Mouse (Mus musculus): Measurements from ENCODE around the gene Gabarapl2.
"Not testable (repeated sequence)": the region's sequence is repeated elsewhere in the genome, so short reads cannot be mapped to it uniquely, and the experiment has no call there.

Gabarapl2 gene

DNA sequence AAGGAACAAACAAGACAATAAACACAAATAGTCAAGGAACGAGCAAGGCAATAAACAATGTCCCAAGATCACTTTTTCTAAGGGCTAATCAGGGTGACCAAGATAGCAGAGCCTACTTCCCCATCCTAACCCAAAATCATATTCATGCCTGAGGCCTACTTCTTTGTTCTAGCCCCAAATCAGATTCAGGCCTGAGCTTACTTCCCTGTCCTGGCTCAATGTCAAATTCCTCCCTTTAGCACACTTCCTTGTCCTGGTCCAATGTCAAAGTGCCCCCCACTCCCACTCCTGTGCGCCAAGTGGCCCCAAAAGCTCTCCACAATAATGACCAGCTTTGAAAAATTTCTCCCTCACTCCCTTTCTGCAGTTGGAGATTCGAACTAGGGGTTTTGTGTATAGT, 3.3 kb upstream of the Gabarapl2 start:
- no peak for DNase-seq

- not testable (repeated sequence) for DNase-seq
Measured at GRCm38 (mm10) chr8:111938076-111938985, 2.2 kb upstream of the Gabarapl2 start.

- DNase-seq: peak; percentile 26
Measured at GRCm38 (mm10) chr8:111939516-111940142, 874 bp upstream of the Gabarapl2 start.

DNA sequence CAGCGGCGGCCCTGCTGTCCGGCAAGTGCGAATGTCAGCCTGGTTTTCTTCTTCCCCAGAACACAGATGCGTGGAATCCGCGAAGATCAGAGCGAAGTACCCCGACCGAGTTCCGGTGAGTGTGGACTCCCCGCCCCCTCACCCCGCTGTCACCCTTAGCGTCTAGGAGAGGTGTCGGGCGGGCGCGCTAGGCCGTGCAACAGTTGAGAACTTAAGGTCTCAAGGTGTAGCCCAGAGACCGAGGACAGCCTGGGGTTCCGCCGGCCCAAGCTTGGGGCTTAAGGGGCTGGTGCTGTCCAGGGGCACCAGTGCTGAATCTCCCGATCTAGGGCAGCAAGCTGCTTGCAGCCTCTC, 575 bp downstream of the Gabarapl2 start:
- DNase-seq: peak; percentile 54

DNA sequence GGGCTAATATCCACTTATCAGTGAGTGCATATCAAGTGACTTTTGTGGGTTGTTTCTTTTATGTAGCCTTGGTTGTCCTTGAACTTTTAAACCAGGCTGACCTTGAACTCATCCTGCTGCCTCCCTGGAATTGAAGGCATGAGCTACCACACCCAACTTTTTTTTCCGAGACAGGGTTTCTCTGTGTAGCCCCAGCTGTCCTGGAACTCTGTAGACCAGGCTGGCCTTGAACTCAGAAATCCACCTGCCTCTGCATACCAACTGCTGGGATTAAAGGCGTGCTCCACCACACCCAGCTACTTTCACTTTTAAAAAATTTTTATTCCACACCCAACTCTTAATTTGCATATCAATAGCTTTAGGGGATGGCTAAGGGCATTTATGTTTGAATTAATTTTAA, 3.0 kb downstream of the Gabarapl2 start:
- no peak for DNase-seq

DNA sequence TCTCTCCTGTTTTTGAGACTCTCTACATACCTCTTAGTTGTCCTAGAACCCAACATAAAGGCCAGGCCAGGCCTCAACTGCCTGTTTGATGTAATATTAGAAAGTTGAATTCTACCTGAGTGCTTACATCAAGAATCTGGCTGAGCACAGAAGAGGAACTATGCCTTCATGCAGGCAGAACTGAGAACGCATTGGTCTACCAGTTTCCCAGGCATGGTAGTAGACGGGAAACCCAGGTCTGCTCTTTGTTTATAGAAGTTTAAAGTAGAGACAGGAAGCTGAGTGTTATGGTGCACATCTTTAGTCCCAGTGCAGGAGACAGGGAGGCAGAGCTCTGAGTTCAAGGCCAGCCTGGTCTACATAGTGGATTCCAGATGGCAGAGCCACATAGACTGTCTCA, 6.6 kb downstream of the Gabarapl2 start:
- no peak for DNase-seq

GRCm38 (mm10) chr8:111947954-111948353, 7.5 kb downstream of the Gabarapl2 start:
- DNase-seq: no peak

- no peak for DNase-seq
Measured at GRCm38 (mm10) chr8:111950846-111951245, 10.3 kb downstream of the Gabarapl2 start.

DNA sequence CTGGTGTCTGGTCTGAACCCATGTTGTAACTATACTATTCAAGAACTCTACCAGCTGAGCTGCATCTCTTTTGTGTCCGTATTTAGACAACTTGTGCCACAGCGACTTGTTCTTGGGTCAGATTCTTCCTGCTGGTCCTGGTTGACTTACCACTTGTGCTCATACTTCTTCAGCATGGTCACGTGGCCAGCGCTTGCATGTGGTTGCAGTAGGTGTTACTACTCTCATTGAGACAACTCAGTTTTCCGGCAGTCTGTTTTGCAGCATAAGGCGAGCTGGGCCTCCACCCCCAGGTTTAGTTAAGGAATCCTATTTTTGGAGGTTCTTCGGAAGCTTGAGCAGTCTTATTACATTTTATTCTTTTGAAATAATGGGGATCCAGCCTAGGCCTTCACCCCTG, 10.8 kb downstream of the Gabarapl2 start:
- DNase-seq: no peak

- DNase-seq: no peak
Measured at GRCm38 (mm10) chr8:111951936-111952335, 11.4 kb downstream of the Gabarapl2 start.

GRCm38 (mm10) chr8:111954844-111955594, 14.5 kb downstream of the Gabarapl2 start:
- no peak for DNase-seq

GRCm38 (mm10) chr8:111955879-111956278, 15.4 kb downstream of the Gabarapl2 start:
- no peak for DNase-seq

DNA sequence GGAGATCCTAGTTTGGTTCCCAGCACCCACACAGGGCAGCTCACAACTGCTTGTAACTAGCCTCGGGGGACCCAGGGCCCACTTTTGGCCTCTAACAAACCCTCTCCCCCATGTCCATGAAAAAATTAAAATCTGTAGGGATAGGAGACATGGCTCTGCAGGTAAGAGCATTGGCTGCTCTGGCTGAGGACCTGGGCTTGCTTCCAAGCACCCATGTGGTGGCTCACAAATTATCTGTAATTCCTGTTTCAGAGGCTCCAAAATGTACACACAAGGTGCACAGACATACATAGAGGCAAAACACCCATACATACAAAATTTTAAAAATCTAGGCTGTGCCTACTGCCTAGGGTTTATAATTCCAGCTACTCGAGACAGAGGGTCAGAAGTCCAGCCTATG, 16.7 kb downstream of the Gabarapl2 start:
- DNase-seq: no peak

DNA sequence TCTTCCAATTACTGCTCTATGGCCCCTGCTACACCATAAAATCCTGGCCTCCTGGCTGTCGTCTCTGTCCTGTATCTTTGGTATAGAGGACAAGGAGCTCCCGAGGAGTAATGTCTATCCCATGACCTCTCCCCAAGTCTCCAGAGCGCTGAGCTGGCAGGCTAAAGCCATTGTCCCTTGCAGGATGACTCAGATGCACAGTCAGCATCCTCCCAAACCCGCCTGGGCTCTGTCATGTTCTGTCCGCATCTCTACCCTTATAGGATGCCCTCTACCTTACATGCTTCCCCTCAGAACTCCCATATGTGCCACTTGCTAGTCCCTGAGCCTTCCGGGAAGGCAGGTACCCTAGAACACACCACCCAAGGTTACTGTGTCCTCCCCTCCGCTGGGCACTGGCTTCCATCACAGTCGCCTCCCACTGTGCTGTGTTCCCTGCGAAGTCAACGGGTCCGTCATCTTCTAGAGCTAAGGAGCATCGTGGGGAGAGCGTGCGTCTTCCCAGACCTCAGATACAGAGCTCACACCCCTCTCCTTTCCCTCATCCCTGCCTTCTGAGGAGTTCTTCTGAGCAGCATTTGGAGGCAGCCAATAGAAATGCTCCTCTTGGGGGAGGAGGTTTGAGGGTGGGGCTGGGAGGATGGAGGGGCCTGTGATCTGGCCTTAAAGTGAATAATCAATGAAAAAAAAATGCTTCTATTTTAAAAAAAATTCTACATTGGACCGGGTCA, 20.3 kb downstream of the Gabarapl2 start:
- no peak for DNase-seq

- DNase-seq: no peak
Measured at GRCm38 (mm10) chr8:111961330-111961729, 20.8 kb downstream of the Gabarapl2 start.

DNA sequence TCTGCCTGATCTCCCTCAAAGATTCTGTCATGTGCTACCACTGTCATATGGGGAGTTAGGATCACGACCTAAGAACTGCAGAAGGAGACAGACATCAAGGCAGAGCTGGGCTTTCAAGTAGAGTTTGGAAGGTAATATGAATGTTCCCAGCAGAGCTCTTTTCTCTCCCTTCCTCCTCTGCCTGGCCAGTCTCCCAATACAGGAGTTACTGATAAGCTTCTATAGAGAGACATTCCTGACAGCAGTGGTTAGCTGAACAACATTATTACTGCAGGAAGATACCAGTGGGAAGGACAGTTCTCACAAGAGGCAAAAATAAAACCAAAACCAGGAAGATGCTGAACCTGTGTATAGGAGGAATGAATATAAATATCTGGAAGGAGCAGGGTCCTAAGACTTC, 22.1 kb downstream of the Gabarapl2 start:
- DNase-seq: no peak

- no peak for DNase-seq
Measured at GRCm38 (mm10) chr8:111963091-111963490, 22.6 kb downstream of the Gabarapl2 start.

- DNase-seq: no peak
Measured at GRCm38 (mm10) chr8:111963546-111963945, 23.0 kb downstream of the Gabarapl2 start.

GRCm38 (mm10) chr8:111964351-111964750, 23.8 kb downstream of the Gabarapl2 start:
- DNase-seq: no peak

- DNase-seq: no peak
Measured at GRCm38 (mm10) chr8:111964849-111965561, 24.5 kb downstream of the Gabarapl2 start.

DNA sequence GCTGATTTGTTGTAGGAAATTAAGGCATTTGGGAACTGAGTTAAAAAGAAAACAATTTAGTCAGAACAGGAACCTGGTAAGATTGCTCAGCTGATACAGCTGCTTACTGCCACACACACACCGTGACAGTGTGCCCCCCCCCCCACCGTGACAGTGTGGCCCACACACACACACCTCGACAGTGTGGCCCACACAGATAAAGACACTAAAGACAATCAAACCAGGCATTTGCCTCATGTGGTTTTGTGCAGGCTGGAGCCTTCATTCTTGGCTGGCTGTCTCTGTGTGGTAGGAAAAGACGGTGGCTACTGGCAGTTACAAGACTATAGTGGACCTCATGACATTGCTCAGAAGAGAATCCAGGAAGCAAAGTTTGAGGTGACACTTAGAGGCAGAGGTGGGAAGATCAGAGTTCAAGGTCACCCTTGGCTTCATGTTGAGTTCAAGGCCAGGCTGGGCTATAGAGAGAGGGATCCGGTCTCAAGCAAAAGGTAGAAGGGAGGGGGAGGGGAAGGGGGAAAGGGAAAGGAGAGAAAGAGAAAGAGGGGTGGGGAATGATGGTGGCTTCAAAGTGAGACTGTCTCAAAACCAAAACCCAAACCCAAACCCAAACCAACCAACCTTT, 26.9 kb downstream of the Gabarapl2 start:
- DNase-seq: no peak

DNA sequence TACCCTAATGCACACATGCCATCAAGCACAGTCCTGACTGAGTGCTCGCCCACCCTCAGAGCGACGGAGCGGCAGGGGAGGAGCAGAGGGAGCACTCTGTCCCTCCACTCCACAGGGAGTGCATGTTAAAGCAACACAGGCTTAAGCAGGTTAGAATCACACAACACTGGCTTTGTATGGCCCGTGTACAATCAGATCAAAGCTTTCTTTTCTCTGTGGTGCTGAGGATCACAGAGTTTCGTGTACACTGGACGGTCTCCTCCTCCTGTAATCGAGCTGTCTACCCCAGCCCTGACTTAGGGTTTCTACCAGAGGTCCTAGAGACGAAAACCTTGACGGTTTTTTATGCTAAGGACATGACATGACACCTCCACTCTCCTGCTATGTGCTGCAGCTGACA, 28.0 kb downstream of the Gabarapl2 start:
- no peak for DNase-seq

Data from thymus, postnatal 25 days (tissue).